Mouse (Mus musculus): Measurements from ENCODE around the gene Fgfr2.

Fgfr2 gene

GRCm38 (mm10) chr7:132813416-132814088 is 309.6 kb downstream of the Fgfr2 start, which contains the start of gene Fam53b:
TSS of gene Fam53b (minus strand) at chr7:132813886.
- peak; percentile 84 for DNase-seq

- DNase-seq: peak; percentile 73
Observed at GRCm38 (mm10) chr7:132812619-132813415, 310.3 kb downstream of the Fgfr2 start.

- DNase-seq: peak; percentile 45
Observed at GRCm38 (mm10) chr7:132811716-132812618, 311.2 kb downstream of the Fgfr2 start.

- peak; percentile 95 for DNase-seq
Observed at GRCm38 (mm10) chr7:132810879-132811278, 312.3 kb downstream of the Fgfr2 start.

- DNase-seq: peak; percentile 71
Observed at GRCm38 (mm10) chr7:132810368-132810767, 312.8 kb downstream of the Fgfr2 start.

GRCm38 (mm10) chr7:132809721-132810120 is 313.4 kb downstream of the Fgfr2 start:
- no peak for DNase-seq

GRCm38 (mm10) chr7:132808841-132809682 is 314.1 kb downstream of the Fgfr2 start:
- DNase-seq: peak; percentile 60

GRCm38 (mm10) chr7:132808051-132808796 is 314.9 kb downstream of the Fgfr2 start:
- peak; percentile 37 for DNase-seq

- DNase-seq: peak; percentile 67
Observed at GRCm38 (mm10) chr7:132806926-132807857, 316.0 kb downstream of the Fgfr2 start.

- DNase-seq: peak; percentile 49
Observed at GRCm38 (mm10) chr7:132806286-132806685, 316.9 kb downstream of the Fgfr2 start.

GRCm38 (mm10) chr7:132804951-132805350 is 318.2 kb downstream of the Fgfr2 start:
- no peak for DNase-seq

- DNase-seq: peak; percentile 51
Observed at GRCm38 (mm10) chr7:132804461-132804860, 318.7 kb downstream of the Fgfr2 start.

GRCm38 (mm10) chr7:132803962-132804361 is 319.2 kb downstream of the Fgfr2 start:
- peak; percentile 63 for DNase-seq

- DNase-seq: peak; percentile 10
Observed at GRCm38 (mm10) chr7:132803336-132803735, 319.8 kb downstream of the Fgfr2 start.

- DNase-seq: peak; percentile 42
Observed at GRCm38 (mm10) chr7:132802691-132803090, 320.5 kb downstream of the Fgfr2 start.

GRCm38 (mm10) chr7:132802066-132802465 is 321.1 kb downstream of the Fgfr2 start:
- DNase-seq: peak; percentile 51

GRCm38 (mm10) chr7:132801509-132801908 is 321.6 kb downstream of the Fgfr2 start:
- peak; percentile 11 for DNase-seq

- DNase-seq: peak; percentile 49
Observed at GRCm38 (mm10) chr7:132800868-132801267, 322.3 kb downstream of the Fgfr2 start.

GRCm38 (mm10) chr7:132799119-132800016 is 323.8 kb downstream of the Fgfr2 start:
- peak; percentile 28 for DNase-seq
